8 mouse cellular contexts compared by ENCODE assay signal in genomic region chr12:84450718-84451646, GRCm38 (mm10). TPM values are rescaled to one million over a fixed set of nuclear protein-coding genes. Genes with fewer than 3 reads are reported as not detected.
DNase-seq lines count a peak whose midpoint lies in the region; ATAC-seq lines count a peak whose summit lies in the region.

Gene Aldh6a1 (minus strand): TSS chr12:84451004.
Gene Lin52 (plus strand): TSS chr12:84451422.

- H3K4me2 ChIP-seq in heart, embryonic 14.5 days (ENCODE audit: low read length): peak within 1 kb of the TSS; percentile 97
- H3K4me2 ChIP-seq in liver, embryonic 13.5 days: peak within 1 kb of the TSS; percentile 93
- H3K4me2 ChIP-seq in stomach, embryonic 16.5 days (ENCODE audit: low read depth, low read length): peak within 1 kb of the TSS; percentile 86

- no peaks in the 10 kb centered on the region for H3K9me3 ChIP-seq in heart, embryonic 14.5 days (ENCODE audit: control insufficient read depth, low read length)
- H3K9me3 ChIP-seq in liver, embryonic 13.5 days (replicated peaks): no peaks in the 10 kb centered on the region
- H3K9me3 ChIP-seq in stomach, embryonic 16.5 days (replicated peaks; ENCODE audit: control insufficient read depth, low read length): no peaks in the 10 kb centered on the region

- H3K36me3 ChIP-seq in heart, embryonic 14.5 days (ENCODE audit: control insufficient read depth, insufficient read depth, low read length): no peaks in the 10 kb centered on the region
- 0 out of 2 replicates have a peak, but pooled peaks cover 5% of the 10 kb centered on the region for H3K36me3 ChIP-seq in liver, embryonic 13.5 days
- no peaks in the 10 kb centered on the region for H3K36me3 ChIP-seq in stomach, embryonic 16.5 days (ENCODE audit: control insufficient read depth, insufficient read depth, low read length)

- H3K27me3 ChIP-seq in heart, embryonic 14.5 days (ENCODE audit: control insufficient read depth, insufficient read depth, low read length): no peaks in the 10 kb centered on the region
- H3K27me3 ChIP-seq in liver, embryonic 13.5 days: peaks cover 17% of the 10 kb centered on the region; the same call in 1 of the 2 replicates
- H3K27me3 ChIP-seq in stomach, embryonic 16.5 days (ENCODE audit: control insufficient read depth, insufficient read depth, low read length): no peaks in the 10 kb centered on the region

- ATAC-seq in CD4-positive, CD25-positive, alpha-beta regulatory T cell, adult 4 months: peak; percentile 93
- peak; percentile 98 for ATAC-seq in heart, embryonic 14.5 days (ENCODE audit: insufficient number of reproducible peaks, insufficient read depth, low FRiP score, low read depth)
- ATAC-seq in liver, embryonic 13.5 days (ENCODE audit: low read depth): peak; percentile 95
- peak; percentile 98 for ATAC-seq in stomach, embryonic 16.5 days (ENCODE audit: insufficient read depth, low FRiP score)

- peaks cover 2 to 20% of the 10 kb centered on the region in 2 experiments for H3K4me1 ChIP-seq in heart, embryonic 14.5 days (ENCODE audit: control insufficient read depth in 2 of 2, insufficient read depth in 2 of 2, low read length in 2 of 2)
- peaks cover 37% of the 10 kb centered on the region for H3K4me1 ChIP-seq in liver, embryonic 13.5 days (replicated peaks)
- H3K4me1 ChIP-seq in stomach, embryonic 16.5 days (ENCODE audit: control insufficient read depth, insufficient read depth, low read length): peaks cover 6% of the 10 kb centered on the region

- DNase-seq in c-Kit-negative CD71-positive TER-119-positive erythroid progenitor cells, embryonic 14.5 days (ENCODE audit: low read depth, low spot score): peak; percentile 99
- peak; percentile 100 for DNase-seq in fibroblast of lung, adult 2 months (ENCODE audit: low read depth)
- DNase-seq in kidney, postnatal 14 days: peak; percentile 99
- DNase-seq in liver, embryonic 13.5 days: peak; percentile 98
- DNase-seq in neural tube, embryonic 10.5 days (ENCODE audit: extremely low spot score, low spot score): peak; percentile 92

- under 1% methylated on average over 49 of the region's 49 CpGs for WGBS in heart, embryonic 14.5 days
- under 1% methylated on average over 49 of the region's 49 CpGs for WGBS in liver, embryonic 13.5 days (ENCODE audit: insufficient replicate concordance)
- WGBS in stomach, embryonic 16.5 days: under 1% methylated on average over 49 of the region's 49 CpGs

- peak within 1 kb of the TSS; percentile 82 to 87 for H3K27ac ChIP-seq in heart, embryonic 14.5 days (replicated peaks in 1 of 2; ENCODE audit: control insufficient read depth in 1 of 2, insufficient read depth in 1 of 2, low read depth in 2 of 2, low read length in 2 of 2)
- peak within 1 kb of the TSS; percentile 82 for H3K27ac ChIP-seq in liver, embryonic 13.5 days
- H3K27ac ChIP-seq in stomach, embryonic 16.5 days (ENCODE audit: low read length): peak within 1 kb of the TSS; percentile 65

- peak within 1 kb of the TSS; percentile 80 for H3K9ac ChIP-seq in heart, embryonic 14.5 days (ENCODE audit: low read length)
- H3K9ac ChIP-seq in liver, embryonic 13.5 days: peak within 1 kb of the TSS; percentile 87
- H3K9ac ChIP-seq in stomach, embryonic 16.5 days (ENCODE audit: low read length): peak within 1 kb of the TSS; percentile 74

- peak within 1 kb of the TSS; percentile 81 to 82 for H3K4me3 ChIP-seq in heart, embryonic 14.5 days (ENCODE audit: control insufficient read depth in 1 of 2, insufficient read depth in 1 of 2, low read depth in 1 of 2, low read length in 2 of 2)
- peak within 1 kb of the TSS; percentile 87 for H3K4me3 ChIP-seq in liver, embryonic 13.5 days (replicated peaks)
- H3K4me3 ChIP-seq in stomach, embryonic 16.5 days (replicated peaks; ENCODE audit: low read length): peak within 1 kb of the TSS; percentile 66

RNA-seq across cellular contexts. Expression of gene Aldh6a1, which starts in this region (rescaled TPM):
- 10 to 100 TPM; 13.9 to 15.6 TPM for polyA plus RNA-seq in CD4-positive, CD25-positive, alpha-beta regulatory T cell, adult 4 months (2017; shearing (Covaris generic))
- polyA plus RNA-seq in heart, embryonic 14.5 days (2014; fragmentation: Nextera tagmentation; extraction: Ambion mirVana): 60.5 and 62.6 TPM in 2 replicates
- 17.0 and 23.4 TPM in 2 replicates for polyA plus RNA-seq in liver, embryonic 13.5 days (2015; fragmentation: Nextera tagmentation; extraction: Ambion mirVana)
- polyA plus RNA-seq in stomach, embryonic 16.5 days (2015; fragmentation: Nextera tagmentation; extraction: Ambion mirVana): 47.4 and 48.2 TPM in 2 replicates

RNA-seq across cellular contexts. Expression of gene Lin52, which starts in this region (rescaled TPM):
- polyA plus RNA-seq in CD4-positive, CD25-positive, alpha-beta regulatory T cell, adult 4 months (2017; shearing (Covaris generic)): 10 to 100 TPM; 20.9 to 29.3 TPM
- polyA plus RNA-seq in heart, embryonic 14.5 days (2014; fragmentation: Nextera tagmentation; extraction: Ambion mirVana): 14.2 and 14.7 TPM in 2 replicates
- 12.7 and 14.4 TPM in 2 replicates for polyA plus RNA-seq in liver, embryonic 13.5 days (2015; fragmentation: Nextera tagmentation; extraction: Ambion mirVana)
- 16.3 and 16.9 TPM in 2 replicates for polyA plus RNA-seq in stomach, embryonic 16.5 days (2015; fragmentation: Nextera tagmentation; extraction: Ambion mirVana)

Comparison
In these comparisons a context has a peak if more than half of its experiments do, and no peak if none do; other contexts are left out.
1. Peak in every context shown above with its lines: DNase-seq, ATAC-seq, H3K4me3 ChIP-seq and H3K27ac ChIP-seq.